Mouse (Mus musculus) adrenal gland (tissue): Measurements from ENCODE around the gene Nptx2.

Source experiments
- intact Hi-C: fragments of 180-260 bp; cut with DNase I; formaldehyde crosslinking; loops from one replicate; pipeline ENCODE4 v1.15.1; 2025
- long read RNA-seq, 2 experiments: library from polyadenylated mRNA; unstranded; transcript quantifications; one replicate each; pipeline ENCODE4 v2.0.0; 2020; ENCODE audit warnings: borderline replicate concordance in 1 of 2; ENCODE audit not compliant: insufficient replicate concordance in 1 of 2

The Nptx2 gene
- long read RNA-seq, experiment 1, result 0 reads
- long read RNA-seq, experiment 2, result 0 reads

DNA sequence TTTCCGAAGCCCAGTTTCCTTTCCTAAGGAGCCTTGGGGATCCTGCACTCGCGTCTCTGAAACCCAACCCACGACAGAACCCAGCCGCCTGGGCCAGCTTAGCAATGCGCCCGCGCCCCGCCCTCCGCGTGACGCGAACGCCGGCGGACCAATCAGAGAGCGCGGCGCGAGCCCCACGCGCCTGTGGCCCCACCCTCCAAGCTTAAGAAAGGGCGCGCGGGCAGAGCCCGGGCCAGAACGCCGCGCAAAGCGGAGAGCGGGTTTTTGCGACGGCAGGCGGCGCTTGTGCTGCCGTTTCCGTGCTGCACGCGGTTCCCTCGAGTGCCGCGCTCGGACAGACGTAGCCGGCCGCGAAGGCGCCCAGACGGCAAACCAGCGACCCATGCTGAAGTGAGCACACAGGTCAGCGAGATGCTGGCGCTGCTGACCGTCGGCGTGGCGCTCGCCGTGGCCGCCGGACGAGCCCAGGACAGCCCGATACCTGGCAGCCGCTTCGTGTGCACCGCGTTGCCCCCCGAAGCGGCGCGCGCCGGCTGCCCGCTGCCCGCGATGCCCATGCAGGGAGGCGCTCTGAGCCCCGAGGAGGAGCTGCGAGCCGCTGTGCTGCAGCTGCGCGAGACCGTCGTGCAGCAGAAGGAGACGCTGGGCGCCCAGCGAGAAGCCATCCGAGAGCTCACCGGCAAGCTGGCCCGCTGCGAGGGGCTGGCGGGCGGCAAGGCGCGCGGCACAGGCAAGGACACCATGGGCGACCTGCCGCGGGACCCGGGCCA is at the start of gene Nptx2:
Gene Nptx2, plus strand, starts transcription at position 250 of the 770 bp plus-strand sequence.
- intact Hi-C loops, result no loop called here

- intact Hi-C loops, result no loop called here
Measured at GRCm38 (mm10) chr5:144496481-144496880, 49.2 kb upstream of the Nptx2 start.

- intact Hi-C loops, result no loop called here
Measured at GRCm38 (mm10) chr5:144504239-144504638, 41.5 kb upstream of the Nptx2 start.

GRCm38 (mm10) chr5:144505731-144506130 is 40.0 kb upstream of the Nptx2 start:
- intact Hi-C loops, result no loop called here

GRCm38 (mm10) chr5:144506156-144506555 is 39.5 kb upstream of the Nptx2 start:
- intact Hi-C loops, result no loop called here

GRCm38 (mm10) chr5:144506689-144507552 is 38.8 kb upstream of the Nptx2 start:
- intact Hi-C loops, result no loop called here

- intact Hi-C loops, result no loop called here
Measured at GRCm38 (mm10) chr5:144509431-144509830, 36.3 kb upstream of the Nptx2 start.

DNA sequence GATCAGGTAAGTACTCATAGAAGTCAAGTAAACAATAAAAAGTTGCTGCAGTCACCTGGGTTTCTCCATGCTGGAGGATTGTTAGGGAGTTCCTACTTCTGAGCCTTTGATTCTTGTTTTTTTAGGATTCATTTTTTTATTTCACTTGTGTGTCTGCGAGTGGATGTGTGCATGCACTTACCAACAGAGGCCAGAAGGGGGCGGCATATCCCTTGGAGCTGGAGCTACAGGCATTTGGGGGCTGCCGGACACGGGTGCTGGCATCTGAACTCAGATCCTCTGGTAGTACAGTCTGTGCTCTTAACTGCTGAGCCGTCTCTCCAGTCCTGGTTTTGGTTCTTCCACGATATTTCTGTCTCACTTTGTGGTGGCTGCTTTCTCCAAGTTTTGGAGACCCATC is 31.0 kb upstream of the Nptx2 start:
- intact Hi-C loops, result no loop called here

DNA sequence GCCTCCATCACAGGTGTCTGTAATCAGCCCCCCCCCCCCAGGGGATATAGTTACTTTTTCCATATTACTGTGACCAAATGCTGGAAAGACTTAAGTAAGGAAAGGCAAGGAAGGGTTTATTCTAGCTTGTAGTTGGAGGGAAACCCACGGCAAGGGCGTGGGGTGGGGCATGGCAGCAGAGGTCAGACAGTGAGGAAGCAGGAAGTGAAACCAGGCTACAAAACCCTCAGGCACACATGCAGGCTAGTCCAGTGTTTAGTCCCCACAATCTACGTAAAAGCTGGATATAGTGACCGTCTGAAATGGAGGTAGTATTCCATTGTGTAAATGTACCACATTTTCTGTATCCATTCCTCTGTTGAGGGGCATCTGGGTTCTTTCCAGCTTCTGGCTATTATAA is 30.5 kb upstream of the Nptx2 start:
- intact Hi-C loops, result no loop called here

- intact Hi-C loops, result no loop called here
Measured at GRCm38 (mm10) chr5:144520096-144520495, 25.6 kb upstream of the Nptx2 start.

GRCm38 (mm10) chr5:144524774-144525173 is 20.9 kb upstream of the Nptx2 start:
- intact Hi-C loops, result no loop called here

- intact Hi-C loops, result no loop called here
Measured at GRCm38 (mm10) chr5:144529123-144529522, 16.6 kb upstream of the Nptx2 start.

DNA sequence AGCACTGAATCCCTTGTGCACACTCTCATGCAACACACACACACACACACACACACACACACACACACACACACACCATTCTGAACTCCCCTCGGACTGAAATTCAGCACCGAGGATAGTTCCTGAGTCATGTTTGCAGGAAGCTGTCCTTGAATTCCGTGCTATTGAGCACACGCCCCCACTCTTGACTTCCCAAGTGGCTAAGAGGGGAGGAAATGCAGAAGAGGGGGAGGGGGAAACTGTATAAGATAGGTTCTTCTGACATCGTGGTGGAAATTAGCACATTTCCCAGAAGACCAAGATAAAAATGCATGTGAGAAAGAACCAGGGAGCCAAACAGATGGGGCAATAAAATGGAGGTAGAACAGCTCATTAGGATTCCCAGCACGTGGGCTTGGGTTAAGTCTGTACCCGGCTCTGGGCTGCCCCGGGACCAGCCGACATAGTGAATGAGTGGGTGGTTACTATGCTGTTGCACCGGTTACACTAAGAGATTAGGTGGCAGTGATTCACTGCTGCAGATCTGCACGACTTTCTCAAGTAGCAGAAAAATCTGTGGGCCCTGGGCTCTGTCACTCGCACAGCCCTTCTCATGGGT is 2.9 kb upstream of the Nptx2 start:
- intact Hi-C loops, result no loop called here

DNA sequence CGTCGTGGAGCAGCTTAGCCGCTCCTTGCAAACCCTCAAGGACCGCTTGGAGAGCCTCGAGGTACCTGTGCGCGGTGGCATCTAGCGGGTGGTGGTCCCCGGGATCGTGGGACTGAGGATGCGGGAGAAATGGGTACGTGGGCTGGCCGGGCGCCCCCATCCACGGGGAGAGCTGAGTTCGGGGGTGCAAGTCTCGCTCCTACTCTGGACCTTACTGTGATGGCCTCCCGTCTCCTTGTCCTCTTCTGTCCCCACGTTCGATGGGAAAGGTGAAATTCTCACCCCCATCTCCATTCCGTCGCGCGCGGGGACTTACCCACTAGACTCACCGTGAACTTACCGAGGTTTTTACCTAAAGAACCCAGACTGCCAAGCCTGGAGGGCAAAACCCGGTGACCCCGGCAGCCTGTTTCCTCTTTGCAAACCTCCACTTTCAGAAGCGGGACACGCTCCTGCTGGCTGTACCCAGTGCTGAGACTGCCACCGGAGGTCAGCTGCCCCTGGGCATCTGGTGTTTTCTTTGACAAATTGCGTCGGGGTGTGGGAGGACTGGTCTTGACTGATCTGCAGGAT is 807 bp downstream of the Nptx2 start:
- intact Hi-C loops, result no loop called here

GRCm38 (mm10) chr5:144547333-144547878 is 1.7 kb downstream of the Nptx2 start:
- intact Hi-C loops, result no loop called here

GRCm38 (mm10) chr5:144548079-144548631 is 2.5 kb downstream of the Nptx2 start:
- intact Hi-C loops, result no loop called here

GRCm38 (mm10) chr5:144550003-144550402 is 4.3 kb downstream of the Nptx2 start:
- intact Hi-C loops, result no loop called here

DNA sequence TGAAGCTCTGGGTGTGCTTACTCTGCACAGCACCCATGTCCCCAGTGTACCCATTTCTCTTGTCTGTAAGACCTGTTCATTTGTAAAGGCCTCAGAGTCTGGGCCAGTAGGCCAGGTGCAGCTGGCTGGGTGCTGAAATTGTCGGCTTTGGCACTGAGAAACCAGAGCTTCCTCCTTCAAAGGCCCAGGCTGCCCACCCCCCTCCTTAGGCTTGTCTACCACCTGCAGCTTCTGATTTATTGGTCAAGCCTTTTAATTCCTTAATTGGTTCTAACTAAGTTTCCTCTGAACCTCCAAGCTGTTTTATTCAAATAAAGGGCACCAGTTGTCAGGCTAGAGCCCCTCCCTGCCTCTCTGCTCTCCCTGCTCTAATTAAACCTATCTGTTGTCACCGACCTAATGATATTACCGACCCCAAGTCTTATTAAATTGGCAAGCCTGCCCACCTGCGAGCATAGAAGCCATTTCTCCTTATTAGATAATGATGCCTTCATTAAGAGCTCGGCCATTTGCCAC is 5.0 kb downstream of the Nptx2 start:
- intact Hi-C loops, result no loop called here

GRCm38 (mm10) chr5:144556710-144557109 is 11.0 kb downstream of the Nptx2 start:
- intact Hi-C loops, result no loop called here

DNA sequence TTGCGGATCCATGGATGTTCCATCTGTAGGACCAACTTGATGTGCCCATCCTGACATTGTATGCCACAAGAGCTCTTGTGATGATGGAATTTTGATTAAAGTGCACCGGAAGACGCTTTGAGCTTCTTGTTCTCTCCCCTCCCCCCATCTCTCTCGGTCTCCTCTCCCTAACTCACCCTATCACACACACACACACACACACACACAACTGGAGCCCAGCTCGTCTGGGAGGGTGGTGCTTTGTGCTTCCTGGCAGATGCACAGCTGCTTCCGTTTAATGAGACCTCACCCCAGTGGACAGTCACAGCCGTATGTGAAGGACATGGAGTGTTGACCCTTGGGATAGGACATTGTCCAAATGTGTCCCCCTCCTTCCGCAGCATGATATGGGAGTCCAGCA is 11.7 kb downstream of the Nptx2 start:
- intact Hi-C loops, result no loop called here

DNA sequence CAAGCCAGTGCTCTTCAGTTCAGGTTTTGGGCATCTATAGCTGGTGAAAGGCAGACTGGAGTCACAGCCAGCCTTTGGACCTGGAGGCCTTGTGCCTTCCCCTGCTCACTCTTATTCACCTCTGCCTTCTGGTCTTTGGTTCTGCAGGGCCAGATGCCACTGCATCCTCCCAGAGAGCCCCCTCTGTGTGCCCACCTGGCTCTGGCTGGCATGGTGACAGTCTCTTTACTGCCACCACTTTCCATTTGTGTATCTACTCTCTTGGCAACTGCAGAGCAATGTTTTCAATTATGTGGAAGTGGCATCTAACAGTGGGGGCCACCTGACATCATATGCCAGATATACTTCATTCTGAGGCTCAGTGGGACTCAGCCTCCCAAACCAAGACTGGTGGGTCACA is 12.8 kb downstream of the Nptx2 start:
- intact Hi-C loops, result no loop called here
